Mouse (Mus musculus): Measurements from ENCODE around the gene Ccdc153. TPM values are rescaled to one million over a fixed set of nuclear protein-coding genes. Genes with fewer than 3 reads are reported as not detected.

The Ccdc153 gene
- not detected in 2 replicates for total RNA-seq (2014; rRNA removed; ENCODE audit: low replicate concordance)
- 2.0 TPM in 1 of 2 replicates, not detected in the other for polyA plus RNA-seq (2015; fragmentation: Nextera tagmentation; extraction: Ambion mirVana)

DNA sequence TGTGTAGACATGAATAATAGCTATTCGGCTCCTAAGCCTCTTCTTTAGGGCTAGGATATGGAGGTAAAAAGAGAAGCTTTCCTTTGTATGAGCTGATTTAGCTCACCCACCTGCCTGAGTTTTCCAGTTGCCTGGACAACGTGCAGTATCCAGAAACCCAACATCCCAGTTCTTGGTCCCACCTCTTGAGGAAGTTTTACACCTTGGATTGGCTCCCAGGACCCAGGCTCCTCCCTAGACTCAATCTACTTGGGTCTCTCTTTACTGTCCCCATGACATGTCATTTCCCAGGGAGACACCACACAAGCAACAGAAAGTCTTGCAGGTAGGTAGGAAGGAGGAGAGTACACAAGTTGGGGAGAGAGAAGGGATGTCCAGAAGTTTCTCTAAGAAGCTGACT lies at the start of gene Ccdc153:
Gene Ccdc153 (plus strand): TSS at position 278 of the 400 bp plus-strand sequence.
- Histone ChIP-seq H3K9me3 (replicated peaks; ENCODE audit: control insufficient read depth, low read length) (no peaks in the 10 kb centered on the region), H3K4me2 (ENCODE audit: low read depth, low read length) (no peak within 1 kb of the TSS), H3K36me3 (replicated peaks; ENCODE audit: control insufficient read depth, insufficient read depth, low read length) (no peaks in the 10 kb centered on the region), H3K9ac (replicated peaks; ENCODE audit: low read depth, low read length) (no peak within 1 kb of the TSS; the same call in 1 of the 2 replicates), H3K27me3 (ENCODE audit: control insufficient read depth, insufficient read depth, low read length) (no peaks in the 10 kb centered on the region), H3K4me1 (ENCODE audit: control insufficient read depth, insufficient read depth) (no peaks in the 10 kb centered on the region), H3K27ac (ENCODE audit: low read depth) (no peak within 1 kb of the TSS), H3K4me3 (ENCODE audit: low read depth, low read length) (no peak within 1 kb of the TSS)
- no peak for DNase-seq (ENCODE audit: low spot score)
- no peak for ATAC-seq (ENCODE audit: insufficient read depth, low read depth)
- no peak for TF ChIP-seq CTCF (IDR thresholded peaks at IDR 0.05; ENCODE audit: low read depth)
- no peak for TF ChIP-seq EP300 (IDR thresholded peaks at IDR 0.05; ENCODE audit: low read depth)
- 55% methylated on average over 2 of the region's 2 CpGs for WGBS

- TF ChIP-seq CTCF (IDR thresholded peaks at IDR 0.05; ENCODE audit: low read depth) (no peak), EP300 (IDR thresholded peaks at IDR 0.05; ENCODE audit: low read depth) (no peak)
- Histone ChIP-seq H3K9me3 (replicated peaks; ENCODE audit: control insufficient read depth, low read length) (no peaks in the 10 kb centered on the region), H3K27me3 (ENCODE audit: control insufficient read depth, insufficient read depth, low read length) (no peaks in the 10 kb centered on the region), H3K4me3 (ENCODE audit: low read depth, low read length) (no peak overlapping the region), H3K4me2 (ENCODE audit: low read depth, low read length) (no peak overlapping the region), H3K4me1 (ENCODE audit: control insufficient read depth, insufficient read depth) (peaks cover 13% of the 10 kb centered on the region), H3K36me3 (replicated peaks; ENCODE audit: control insufficient read depth, insufficient read depth, low read length) (0 out of 2 replicates have a peak, but pooled peaks cover 6% of the 10 kb centered on the region), H3K27ac (ENCODE audit: low read depth) (no peak overlapping the region), H3K9ac (replicated peaks; ENCODE audit: low read depth, low read length) (no peak overlapping the region)
- ATAC-seq (ENCODE audit: insufficient read depth, low read depth) (no peak), DNase-seq (ENCODE audit: low spot score) (no peak)
- WGBS: 86% methylated on average over 3 of the region's 3 CpGs
Measured at GRCm38 (mm10) chr9:44191166-44191565, 49.3 kb upstream of the Ccdc153 start.

- no peak overlapping the region for H3K4me2 ChIP-seq (ENCODE audit: low read depth, low read length)
- no peak overlapping the region for H3K9ac ChIP-seq (replicated peaks; ENCODE audit: low read depth, low read length)
- H3K4me1 ChIP-seq (ENCODE audit: control insufficient read depth, insufficient read depth): peaks cover 13% of the 10 kb centered on the region
- ATAC-seq (ENCODE audit: insufficient read depth, low read depth) (no peak), DNase-seq (ENCODE audit: low spot score) (no peak)
- H3K9me3 ChIP-seq (replicated peaks; ENCODE audit: control insufficient read depth, low read length): no peaks in the 10 kb centered on the region
- peaks cover 12% of the 10 kb centered on the region for H3K36me3 ChIP-seq (replicated peaks; ENCODE audit: control insufficient read depth, insufficient read depth, low read length)
- no peaks in the 10 kb centered on the region for H3K27me3 ChIP-seq (ENCODE audit: control insufficient read depth, insufficient read depth, low read length)
- H3K4me3 ChIP-seq (ENCODE audit: low read depth, low read length): no peak overlapping the region
- TF ChIP-seq EP300 (IDR thresholded peaks at IDR 0.05; ENCODE audit: low read depth): no peak
- no peak for TF ChIP-seq CTCF (IDR thresholded peaks at IDR 0.05; ENCODE audit: low read depth)
- 68% methylated on average over 3 of the region's 3 CpGs for WGBS
- H3K27ac ChIP-seq (ENCODE audit: low read depth): no peak overlapping the region
Measured at GRCm38 (mm10) chr9:44192312-44192711, 48.2 kb upstream of the Ccdc153 start.

DNA sequence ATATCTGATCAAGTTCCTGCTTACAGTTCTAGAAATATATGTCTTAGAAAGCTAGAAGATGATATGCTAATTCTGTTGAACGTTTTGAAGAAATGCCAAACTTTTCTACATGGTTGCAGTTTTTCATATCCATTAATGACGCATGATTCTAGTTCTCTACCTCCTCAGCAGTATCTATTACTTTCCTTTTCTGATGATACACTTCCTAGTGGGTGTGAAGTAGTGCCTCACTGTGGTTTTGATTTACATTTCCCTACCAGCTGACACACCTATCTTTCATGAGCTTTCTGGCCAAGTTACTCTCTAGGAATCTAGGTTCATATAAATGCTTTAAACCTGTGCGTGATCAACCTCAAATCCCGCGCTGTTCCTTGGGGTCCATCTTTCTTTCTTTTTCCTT lies 47.7 kb upstream of the Ccdc153 start:
- 91% methylated on average over 5 of the region's 5 CpGs for WGBS
- no peak overlapping the region for H3K9ac ChIP-seq (replicated peaks; ENCODE audit: low read depth, low read length)
- TF ChIP-seq CTCF (IDR thresholded peaks at IDR 0.05; ENCODE audit: low read depth) (no peak), EP300 (IDR thresholded peaks at IDR 0.05; ENCODE audit: low read depth) (no peak)
- H3K27ac ChIP-seq (ENCODE audit: low read depth): no peak overlapping the region
- peaks cover 13% of the 10 kb centered on the region for H3K4me1 ChIP-seq (ENCODE audit: control insufficient read depth, insufficient read depth)
- no peak for ATAC-seq (ENCODE audit: insufficient read depth, low read depth)
- H3K9me3 ChIP-seq (replicated peaks; ENCODE audit: control insufficient read depth, low read length): no peaks in the 10 kb centered on the region
- H3K27me3 ChIP-seq (ENCODE audit: control insufficient read depth, insufficient read depth, low read length): no peaks in the 10 kb centered on the region
- DNase-seq (ENCODE audit: low spot score): no peak
- H3K36me3 ChIP-seq (replicated peaks; ENCODE audit: control insufficient read depth, insufficient read depth, low read length): peaks cover 16% of the 10 kb centered on the region
- no peak overlapping the region for H3K4me2 ChIP-seq (ENCODE audit: low read depth, low read length)
- H3K4me3 ChIP-seq (ENCODE audit: low read depth, low read length): no peak overlapping the region

- TF ChIP-seq CTCF (IDR thresholded peaks at IDR 0.05; ENCODE audit: low read depth): no peak
- TF ChIP-seq EP300 (IDR thresholded peaks at IDR 0.05; ENCODE audit: low read depth): no peak
- Histone ChIP-seq H3K27me3 (ENCODE audit: control insufficient read depth, insufficient read depth, low read length) (no peaks in the 10 kb centered on the region), H3K4me2 (ENCODE audit: low read depth, low read length) (no peak overlapping the region), H3K9me3 (replicated peaks; ENCODE audit: control insufficient read depth, low read length) (no peaks in the 10 kb centered on the region), H3K4me3 (ENCODE audit: low read depth, low read length) (no peak overlapping the region), H3K4me1 (ENCODE audit: control insufficient read depth, insufficient read depth) (peaks cover 13% of the 10 kb centered on the region), H3K36me3 (replicated peaks; ENCODE audit: control insufficient read depth, insufficient read depth, low read length) (peaks cover 25% of the 10 kb centered on the region), H3K27ac (ENCODE audit: low read depth) (no peak overlapping the region), H3K9ac (replicated peaks; ENCODE audit: low read depth, low read length) (no peak overlapping the region)
- no peak for ATAC-seq (ENCODE audit: insufficient read depth, low read depth)
- no peak for DNase-seq (ENCODE audit: low spot score)
- 3% methylated on average over 1 of the region's 1 CpGs for WGBS
Measured at GRCm38 (mm10) chr9:44194000-44194399, 46.5 kb upstream of the Ccdc153 start.

DNA sequence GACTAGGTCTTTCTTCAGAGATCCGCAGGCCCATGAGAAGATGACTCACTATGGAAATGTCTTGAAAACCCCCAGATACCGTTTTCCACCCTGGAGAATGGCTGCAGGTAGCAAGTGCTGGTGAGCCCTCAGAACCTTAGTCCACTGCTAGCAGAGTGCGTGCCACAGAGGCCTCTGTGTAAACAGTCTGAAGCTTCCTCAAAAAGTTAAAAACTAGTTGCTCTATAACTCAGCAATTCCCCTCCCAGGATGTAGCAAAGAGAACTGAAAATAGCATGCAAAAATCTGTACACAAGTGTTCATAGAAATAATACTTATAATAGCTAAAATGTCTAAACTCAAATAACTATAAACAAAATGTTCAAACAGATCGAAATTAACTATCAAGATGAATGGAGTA lies 44.1 kb upstream of the Ccdc153 start:
- H3K27ac ChIP-seq (ENCODE audit: low read depth): no peak overlapping the region
- no peak overlapping the region for H3K9ac ChIP-seq (replicated peaks; ENCODE audit: low read depth, low read length)
- WGBS: 87% methylated on average over 4 of the region's 4 CpGs
- DNase-seq (ENCODE audit: low spot score) (no peak), ATAC-seq (ENCODE audit: insufficient read depth, low read depth) (no peak)
- TF ChIP-seq EP300 (IDR thresholded peaks at IDR 0.05; ENCODE audit: low read depth) (no peak), CTCF (IDR thresholded peaks at IDR 0.05; ENCODE audit: low read depth) (no peak)
- no peaks in the 10 kb centered on the region for H3K9me3 ChIP-seq (replicated peaks; ENCODE audit: control insufficient read depth, low read length)
- no peak overlapping the region for H3K4me3 ChIP-seq (ENCODE audit: low read depth, low read length)
- no peak overlapping the region for H3K4me2 ChIP-seq (ENCODE audit: low read depth, low read length)
- H3K36me3 ChIP-seq (replicated peaks; ENCODE audit: control insufficient read depth, insufficient read depth, low read length): peaks cover 46% of the 10 kb centered on the region
- H3K27me3 ChIP-seq (ENCODE audit: control insufficient read depth, insufficient read depth, low read length): no peaks in the 10 kb centered on the region
- H3K4me1 ChIP-seq (ENCODE audit: control insufficient read depth, insufficient read depth): peaks cover 13% of the 10 kb centered on the region
